Mouse (Mus musculus): ENCODE measurements around the gene Clybl. TPM values are rescaled to one million over a fixed set of nuclear protein-coding genes. Genes with fewer than 3 reads are reported as not detected.

The Clybl gene
- total and polyA plus RNA-seq, 2 experiments from 2014 or later: 10.6 to 21.0 TPM

DNA sequence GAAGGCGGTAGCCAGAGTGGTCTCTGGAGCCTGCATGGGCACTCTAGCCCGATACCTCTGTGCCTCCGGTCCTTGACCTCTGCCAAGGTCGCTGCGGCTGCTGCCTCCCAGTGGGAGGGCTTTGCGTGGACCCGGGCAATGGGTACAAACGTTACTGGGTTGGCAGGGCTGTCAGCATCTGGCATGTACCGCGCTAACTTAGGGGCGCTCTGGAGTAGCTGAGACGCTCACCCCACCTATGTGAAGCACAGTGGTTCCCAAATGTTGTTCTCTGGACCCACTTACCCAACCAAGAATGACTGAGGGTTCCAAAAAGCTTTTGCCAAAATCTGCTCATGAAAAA is 282 bp downstream of the Clybl start:
- H3K4me1 ChIP-seq (ENCODE audit: insufficient read depth): no peaks in the 10 kb centered on the region
- H3K36me3 ChIP-seq (ENCODE audit: insufficient read depth): no peaks in the 10 kb centered on the region
- peak; percentile 36 for ATAC-seq
- H3K27me3 ChIP-seq (ENCODE audit: insufficient read depth, low read length): no peaks in the 10 kb centered on the region
- peak; percentile 46 for TF ChIP-seq CTCF (IDR thresholded peaks at IDR 0.05; ENCODE audit: low read depth)
- DNase-seq: no peak
- no peaks in the 10 kb centered on the region for H3K9me3 ChIP-seq (ENCODE audit: low read length)
- peak overlapping the region; percentile 76 for H3K4me2 ChIP-seq (ENCODE audit: low read depth)
- H3K27ac ChIP-seq (ENCODE audit: low read depth, low read length): no peak overlapping the region
- WGBS: under 1% methylated on average over 12 of the region's 12 CpGs
- H3K9ac ChIP-seq: peak overlapping the region; percentile 61
- H3K4me3 ChIP-seq (ENCODE audit: low read depth, low read length): peak overlapping the region; percentile 62

DNA sequence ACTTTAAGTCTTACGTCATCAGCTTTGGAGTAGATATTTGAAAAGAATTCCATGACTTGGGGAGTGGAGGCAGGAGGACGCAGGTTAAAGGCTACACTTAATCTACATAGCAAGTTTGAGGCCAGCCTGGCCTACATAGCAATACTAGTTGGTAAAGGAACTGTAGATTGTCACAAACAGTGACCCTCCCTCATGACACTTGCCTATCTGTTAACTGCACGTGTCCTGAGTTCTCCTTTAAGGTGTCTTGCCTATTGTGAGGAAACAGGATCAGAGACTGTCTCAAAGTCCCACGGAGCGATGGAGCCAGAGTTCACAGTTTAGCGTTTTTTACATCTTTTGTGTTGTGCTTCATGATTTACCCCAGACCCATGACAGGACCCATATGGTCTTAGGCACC is 716 bp downstream of the Clybl start:
- ATAC-seq: no peak

DNA sequence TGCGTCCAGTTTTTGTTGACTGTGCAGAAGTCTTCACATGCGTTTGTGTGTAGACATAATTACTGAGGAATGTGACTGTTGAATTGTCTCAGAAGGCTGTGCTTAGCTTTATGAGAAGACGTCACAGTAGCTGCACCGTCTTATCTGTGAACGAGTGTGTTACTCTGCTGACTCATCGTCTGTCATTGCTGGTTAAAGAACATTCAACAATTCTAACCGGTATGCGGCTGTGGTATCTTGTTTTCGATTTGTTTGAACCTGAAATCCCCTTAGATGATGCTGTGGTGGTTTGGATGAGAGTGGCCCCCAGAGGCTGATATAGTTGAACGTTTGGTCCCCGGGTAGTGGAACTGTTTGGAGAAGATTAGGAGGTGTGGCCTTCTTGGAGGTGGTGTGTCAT is 2.5 kb downstream of the Clybl start:
- TF ChIP-seq CTCF (IDR thresholded peaks at IDR 0.05; ENCODE audit: low read depth): no peak
- no peaks in the 10 kb centered on the region for H3K27me3 ChIP-seq (ENCODE audit: insufficient read depth, low read length)
- H3K27ac ChIP-seq (ENCODE audit: low read depth, low read length): no peak overlapping the region
- H3K4me3 ChIP-seq (ENCODE audit: low read depth, low read length): no peak overlapping the region
- no peak overlapping the region for H3K9ac ChIP-seq
- ATAC-seq (no peak), DNase-seq (no peak)
- H3K36me3 ChIP-seq (ENCODE audit: insufficient read depth): no peaks in the 10 kb centered on the region
- WGBS: 86% methylated on average over 11 of the region's 11 CpGs
- no peaks in the 10 kb centered on the region for H3K9me3 ChIP-seq (ENCODE audit: low read length)
- no peaks in the 10 kb centered on the region for H3K4me1 ChIP-seq (ENCODE audit: insufficient read depth)
- no peak overlapping the region for H3K4me2 ChIP-seq (ENCODE audit: low read depth)

More for the DNA sequence above, 716 bp downstream of the Clybl start:
- no peak for TF ChIP-seq CTCF (IDR thresholded peaks at IDR 0.05; ENCODE audit: low read depth)
- WGBS: 83% methylated on average over 6 of the region's 6 CpGs
- no peak overlapping the region; the same call in 1 of the 2 replicates for H3K9ac ChIP-seq
- peak overlapping the region; percentile 76; the same call in 1 of the 2 replicates for H3K4me2 ChIP-seq (ENCODE audit: low read depth)
- H3K27ac ChIP-seq (ENCODE audit: low read depth, low read length): no peak overlapping the region
- no peak overlapping the region; the same call in 1 of the 2 replicates for H3K4me3 ChIP-seq (ENCODE audit: low read depth, low read length)
- no peaks in the 10 kb centered on the region for H3K9me3 ChIP-seq (ENCODE audit: low read length)
- DNase-seq: no peak
- no peaks in the 10 kb centered on the region for H3K4me1 ChIP-seq (ENCODE audit: insufficient read depth)
- H3K36me3 ChIP-seq (ENCODE audit: insufficient read depth): no peaks in the 10 kb centered on the region
- H3K27me3 ChIP-seq (ENCODE audit: insufficient read depth, low read length): no peaks in the 10 kb centered on the region

- 89% methylated on average over 5 of the region's 5 CpGs for WGBS
- no peak for DNase-seq
- no peaks in the 10 kb centered on the region for H3K27me3 ChIP-seq (ENCODE audit: insufficient read depth, low read length)
Measured at GRCm38 (mm10) chr14:122188250-122188649, 6.7 kb downstream of the Clybl start.

GRCm38 (mm10) chr14:122189901-122190300 is 8.4 kb downstream of the Clybl start:
- DNase-seq (peak; percentile 48), ATAC-seq (peak; percentile 84)
- Histone ChIP-seq H3K36me3 (ENCODE audit: insufficient read depth) (no peaks in the 10 kb centered on the region), H3K27ac (ENCODE audit: low read depth, low read length) (no peak overlapping the region), H3K9ac (no peak overlapping the region), H3K27me3 (ENCODE audit: insufficient read depth, low read length) (no peaks in the 10 kb centered on the region), H3K4me3 (ENCODE audit: low read depth, low read length) (no peak overlapping the region), H3K4me1 (ENCODE audit: insufficient read depth) (no peaks in the 10 kb centered on the region), H3K4me2 (ENCODE audit: low read depth) (no peak overlapping the region), H3K9me3 (ENCODE audit: low read length) (no peaks in the 10 kb centered on the region)
- no peak for TF ChIP-seq CTCF (IDR thresholded peaks at IDR 0.05; ENCODE audit: low read depth)
- WGBS: 56% methylated on average over 5 of the region's 5 CpGs

More at GRCm38 (mm10) chr14:122188250-122188649, 6.7 kb downstream of the Clybl start:
- Histone ChIP-seq H3K4me2 (ENCODE audit: low read depth) (no peak overlapping the region), H3K9ac (no peak overlapping the region), H3K36me3 (ENCODE audit: insufficient read depth) (no peaks in the 10 kb centered on the region), H3K9me3 (ENCODE audit: low read length) (no peaks in the 10 kb centered on the region), H3K4me3 (ENCODE audit: low read depth, low read length) (no peak overlapping the region), H3K27ac (ENCODE audit: low read depth, low read length) (no peak overlapping the region), H3K4me1 (ENCODE audit: insufficient read depth) (no peaks in the 10 kb centered on the region)
- no peak for TF ChIP-seq CTCF (IDR thresholded peaks at IDR 0.05; ENCODE audit: low read depth)
- ATAC-seq: no peak

DNA sequence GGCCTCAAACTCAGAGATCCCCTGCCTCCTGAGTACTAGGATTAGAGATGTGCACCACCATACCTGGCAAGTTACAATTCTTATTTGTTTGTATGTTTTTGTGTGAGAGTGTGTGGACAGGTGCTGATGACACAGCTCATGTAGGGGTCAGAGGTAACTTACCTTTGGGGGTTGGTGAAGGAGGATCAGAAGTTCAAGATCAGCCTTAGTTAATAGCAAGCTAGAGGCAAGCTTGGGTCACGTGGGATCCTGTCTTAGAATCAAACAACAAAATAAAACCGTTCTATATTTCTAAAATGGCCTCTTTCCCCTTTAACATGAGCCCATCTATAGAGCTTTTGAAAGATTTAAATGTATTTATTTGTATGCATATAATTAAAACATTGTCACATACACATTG is 9.0 kb downstream of the Clybl start:
- H3K36me3 ChIP-seq (ENCODE audit: insufficient read depth): no peaks in the 10 kb centered on the region
- H3K4me2 ChIP-seq (ENCODE audit: low read depth): no peak overlapping the region
- no peak overlapping the region for H3K9ac ChIP-seq
- H3K9me3 ChIP-seq (ENCODE audit: low read length): no peaks in the 10 kb centered on the region
- ATAC-seq (no peak), DNase-seq (no peak)
- 23% methylated on average over 2 of the region's 2 CpGs for WGBS
- no peak overlapping the region for H3K27ac ChIP-seq (ENCODE audit: low read depth, low read length)
- no peaks in the 10 kb centered on the region for H3K27me3 ChIP-seq (ENCODE audit: insufficient read depth, low read length)
- TF ChIP-seq CTCF (IDR thresholded peaks at IDR 0.05; ENCODE audit: low read depth): no peak
- no peak overlapping the region for H3K4me3 ChIP-seq (ENCODE audit: low read depth, low read length)
- H3K4me1 ChIP-seq (ENCODE audit: insufficient read depth): no peaks in the 10 kb centered on the region

DNA sequence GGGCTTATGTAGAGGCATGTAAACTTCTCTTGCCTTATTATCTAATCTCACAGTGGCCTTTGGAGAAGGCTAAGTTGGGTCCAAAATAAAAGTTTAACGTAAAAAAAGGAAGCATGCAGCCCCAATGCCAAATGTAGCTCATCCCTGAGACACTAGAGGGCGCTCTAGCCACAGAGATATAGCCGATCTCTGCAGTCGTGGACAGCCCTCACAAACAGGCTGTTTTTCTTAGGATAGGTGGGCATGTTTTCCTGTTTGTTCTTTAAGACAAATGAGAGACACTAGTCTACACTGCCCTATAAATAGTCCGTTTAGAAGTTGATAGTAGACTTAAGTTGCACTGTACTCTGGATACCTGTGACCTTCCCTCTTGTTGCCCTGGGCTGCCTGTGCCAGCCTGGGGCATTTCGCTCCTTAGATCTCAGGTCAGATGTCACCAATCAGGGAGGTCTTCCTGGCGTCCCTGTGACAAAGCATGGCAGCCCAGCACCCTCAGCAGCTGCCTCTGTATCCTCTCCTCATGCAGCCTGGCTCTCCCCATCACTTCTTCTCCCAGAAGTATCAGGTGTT is 9.5 kb downstream of the Clybl start:
- no peaks in the 10 kb centered on the region for H3K9me3 ChIP-seq (ENCODE audit: low read length)
- no peak overlapping the region for H3K4me3 ChIP-seq (ENCODE audit: low read depth, low read length)
- peak; percentile 65 for ATAC-seq
- no peaks in the 10 kb centered on the region for H3K4me1 ChIP-seq (ENCODE audit: insufficient read depth)
- H3K4me2 ChIP-seq (ENCODE audit: low read depth): no peak overlapping the region
- no peak overlapping the region for H3K9ac ChIP-seq
- no peak overlapping the region for H3K27ac ChIP-seq (ENCODE audit: low read depth, low read length)
- peak; percentile 89 for DNase-seq
- TF ChIP-seq CTCF (IDR thresholded peaks at IDR 0.05; ENCODE audit: low read depth): peak; percentile 93
- no peaks in the 10 kb centered on the region for H3K27me3 ChIP-seq (ENCODE audit: insufficient read depth, low read length)
- H3K36me3 ChIP-seq (ENCODE audit: insufficient read depth): no peaks in the 10 kb centered on the region
- 15% methylated on average over 7 of the region's 7 CpGs for WGBS

Data from forebrain, postnatal 0 days (tissue).